Mouse (Mus musculus) ES-E14 (cell line): Measurements from ENCODE around the gene Cxcr1. TPM values are rescaled to one million over a fixed set of nuclear protein-coding genes. Genes with fewer than 3 reads are reported as not detected.
A peak's percentile ranks its signal among the peaks of the same experiment; 100 is the strongest.

ENCODE experiments used
- DNase-seq: peaks from one replicate; pipeline ENCODE4 v3.0.0-alpha.2; 2013; ENCODE audit warnings: low read depth, low spot score
- H3K27ac ChIP-seq: 2 replicates; pipeline ENCODE4 v1.5.1; 2012; ENCODE audit warnings: low read depth, mild to moderate bottlenecking, low read length, moderate library complexity, mixed read lengths; ENCODE audit not compliant: poor library complexity, insufficient read depth, severe bottlenecking
- H3K36me3 ChIP-seq: 2 replicates; pipeline ENCODE4 v1.6.1; 2012; ENCODE audit warnings: mild to moderate bottlenecking, low read length, moderate library complexity, mixed read lengths; ENCODE audit not compliant: control insufficient read depth, poor library complexity, insufficient read depth, severe bottlenecking
- H3K4me1 ChIP-seq, 2 experiments: fragments of 150-350 bp in 1 of 2; sonication (generic) in 1 of 2; 2 replicates each; pipeline ENCODE4 v1.6.1; 2012; ENCODE audit warnings: low read length in 2 of 2, mild to moderate bottlenecking in 1 of 2, mixed read lengths in 1 of 2; ENCODE audit not compliant: control insufficient read depth in 2 of 2, insufficient read depth in 2 of 2, poor library complexity in 1 of 2
- H3K4me3 ChIP-seq, 2 experiments: fragments of 150-350 bp in 1 of 2; sonication (generic) in 1 of 2; 2 replicates each; pipeline ENCODE4 v1.5.1; 2012; ENCODE audit warnings: low read length in 2 of 2, low read depth in 1 of 2, mild to moderate bottlenecking in 1 of 2, mixed read lengths in 1 of 2; ENCODE audit not compliant: insufficient read depth in 1 of 2, poor library complexity in 1 of 2, severe bottlenecking in 1 of 2
- H3K9ac ChIP-seq: 2 replicates; pipeline ENCODE4 v1.6.1; 2012; ENCODE audit warnings: low read depth, mild to moderate bottlenecking, low read length, mixed read lengths; ENCODE audit not compliant: poor library complexity, insufficient read depth, severe bottlenecking
- H3K9me3 ChIP-seq: fragments of 150-350 bp; sonication (generic); 2 replicates; pipeline ENCODE4 v1.6.1; 2012; ENCODE audit warnings: low read depth, mild to moderate bottlenecking, low read length; ENCODE audit not compliant: control insufficient read depth, insufficient read depth
- CHD2 ChIP-seq: IDR thresholded peaks from 2 replicates; pipeline ENCODE4 v1.6.1; 2014; ENCODE audit warnings: mild to moderate bottlenecking, low read depth, low read length, inconsistent platforms
- HCFC1 ChIP-seq: IDR thresholded peaks from 2 replicates; pipeline ENCODE4 v1.6.1; 2012; ENCODE audit warnings: low read length, inconsistent platforms, borderline replicate concordance; ENCODE audit not compliant: insufficient read depth
- MAFK ChIP-seq: IDR thresholded peaks from 2 replicates; pipeline ENCODE4 v1.6.1; 2014; ENCODE audit warnings: mild to moderate bottlenecking, low read depth, low read length, inconsistent platforms; ENCODE audit not compliant: insufficient read depth
- ZC3H11A ChIP-seq: IDR thresholded peaks from 2 replicates; pipeline ENCODE4 v1.6.1; 2012; ENCODE audit warnings: low read depth, mild to moderate bottlenecking, inconsistent platforms, low read length, borderline replicate concordance
- ZNF384 ChIP-seq: IDR thresholded peaks from 2 replicates; pipeline ENCODE4 v1.6.1; 2012; ENCODE audit warnings: low read depth, low read length, inconsistent platforms
- in situ Hi-C, 2 experiments: fragments of 600-800 bp; cut with MboI; formaldehyde crosslinking; loops; one replicate each; pipeline ENCODE4 v1.15.1; 2025; ENCODE audit warnings: low sequenced_read_pairs in 2 of 2, inconsistent platforms in 1 of 2; ENCODE audit not compliant: unreplicated experiment in 2 of 2
- total RNA-seq: library from RNA; depleted of rRNA; stranded (reverse); fragments of 300-350 nt; gene quantifications from 2 replicates; pipeline ENCODE4 v1.2.3, GENCODE M21; 2012

The Cxcr1 gene
- total RNA-seq, 1 experiment = not detected

DNA sequence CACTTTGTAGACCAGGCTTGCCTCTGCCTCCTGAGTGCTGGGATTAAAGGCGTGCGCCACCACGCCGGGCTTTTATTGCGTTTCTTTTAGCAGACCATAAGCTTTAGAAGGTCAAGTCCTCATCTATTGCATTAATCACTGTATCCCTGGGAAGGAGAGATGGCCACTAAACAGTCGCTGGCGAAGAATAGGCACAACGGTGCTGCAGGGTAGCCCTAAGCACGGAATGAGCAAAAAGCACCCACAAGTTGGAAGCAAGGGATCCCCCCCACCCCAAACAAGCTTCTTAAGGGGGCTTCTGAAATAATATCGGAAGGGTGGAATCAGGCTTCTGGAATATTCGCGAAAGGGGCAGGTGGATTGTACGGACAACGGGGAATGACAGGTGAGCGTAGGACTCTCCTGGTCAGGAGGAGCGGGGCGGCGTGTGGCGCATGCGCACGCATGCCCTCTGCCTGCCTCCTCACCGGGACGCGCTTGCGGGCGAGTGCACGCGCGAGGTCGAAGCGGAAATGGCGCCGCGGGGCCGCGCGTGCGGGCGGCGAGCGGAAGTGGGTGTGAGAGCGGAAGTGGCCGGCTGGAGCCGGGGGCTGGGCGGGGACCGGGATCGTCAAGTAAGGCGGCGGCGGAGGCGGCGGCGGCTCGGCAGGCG lies 41.6 kb upstream of the Cxcr1 start, which contains the start of gene Arpc2:
Gene Arpc2, plus strand, starts transcription at position 147 of the 652 bp plus-strand sequence.
- peaks cover 5 to 9% of the 10 kb centered on the region in 2 experiments; a peak in 3 of 4 replicates for H3K4me1 ChIP-seq
- in situ Hi-C loops = no loop called here
- peak; percentile 48; the same call in 1 of the 2 replicates for TF ChIP-seq HCFC1
- no peak for TF ChIP-seq CHD2

DNA sequence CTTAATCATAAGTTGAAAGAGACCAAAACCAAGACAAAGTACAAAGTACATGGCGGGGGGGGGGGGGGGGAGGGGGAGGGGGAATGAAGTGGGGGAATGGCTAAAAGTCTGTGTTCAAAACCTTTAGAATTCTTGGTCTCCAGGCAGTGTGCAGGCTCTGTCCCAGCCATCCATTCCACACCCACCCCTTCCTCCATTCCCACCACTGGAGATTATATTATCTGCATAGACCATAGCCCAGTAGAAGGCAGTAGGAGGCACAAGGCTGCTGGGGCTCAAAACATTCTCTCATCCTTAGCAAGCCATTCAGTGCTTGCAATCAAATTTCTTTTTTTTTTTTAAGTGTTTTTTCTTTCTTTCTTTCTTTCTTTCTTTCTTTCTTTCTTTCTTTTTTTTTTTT lies 36.6 kb upstream of the Cxcr1 start:
- TF ChIP-seq ZNF384 = no peak
- in situ Hi-C loops = no loop called here

More for the DNA sequence above, 41.6 kb upstream of the Cxcr1 start, which contains the start of gene Arpc2:
- peak; percentile 89 for DNase-seq
- H3K9me3 ChIP-seq = no peaks in the 10 kb centered on the region
- H3K9ac ChIP-seq = peak within 1 kb of the TSS; percentile 91
- peak within 1 kb of the TSS; percentile 93 to 95 for H3K4me3 ChIP-seq
- peak within 1 kb of the TSS; percentile 56 for H3K27ac ChIP-seq
- H3K36me3 ChIP-seq = peaks cover 2% of the 10 kb centered on the region; the same call in 1 of the 2 replicates

GRCm38 (mm10) chr1:74229942-74230341 lies 35.5 kb upstream of the Cxcr1 start:
- no peak for TF ChIP-seq ZNF384
- TF ChIP-seq HCFC1 = no peak
- no peak for TF ChIP-seq ZC3H11A
- TF ChIP-seq MAFK = no peak
- no peak for TF ChIP-seq CHD2
- H3K9ac ChIP-seq = no peak overlapping the region
- H3K4me3 ChIP-seq = no peak overlapping the region
- no peak for DNase-seq
- no peaks in the 10 kb centered on the region for H3K4me1 ChIP-seq
- no peak overlapping the region for H3K27ac ChIP-seq
- no peaks in the 10 kb centered on the region for H3K36me3 ChIP-seq
- in situ Hi-C loops = no loop called here
- H3K9me3 ChIP-seq = no peaks in the 10 kb centered on the region

More for the DNA sequence above, 36.6 kb upstream of the Cxcr1 start:
- Histone ChIP-seq H3K27ac (no peak overlapping the region), H3K9me3 (no peaks in the 10 kb centered on the region), H3K9ac (no peak overlapping the region), H3K4me3 (no peak overlapping the region), H3K36me3 (no peaks in the 10 kb centered on the region), H3K4me1 (no peaks in the 10 kb centered on the region)
- no peak for DNase-seq

GRCm38 (mm10) chr1:74227317-74227716 lies 32.9 kb upstream of the Cxcr1 start:
- TF ChIP-seq HCFC1 = no peak
- TF ChIP-seq CHD2 = no peak
- no peak for TF ChIP-seq MAFK
- no peak for TF ChIP-seq ZC3H11A
- H3K4me3 ChIP-seq = no peak overlapping the region
- in situ Hi-C loops = no loop called here
- no peak for DNase-seq
- no peaks in the 10 kb centered on the region for H3K36me3 ChIP-seq
- no peaks in the 10 kb centered on the region for H3K4me1 ChIP-seq
- H3K27ac ChIP-seq = no peak overlapping the region
- H3K9me3 ChIP-seq = no peaks in the 10 kb centered on the region
- H3K9ac ChIP-seq = no peak overlapping the region

DNA sequence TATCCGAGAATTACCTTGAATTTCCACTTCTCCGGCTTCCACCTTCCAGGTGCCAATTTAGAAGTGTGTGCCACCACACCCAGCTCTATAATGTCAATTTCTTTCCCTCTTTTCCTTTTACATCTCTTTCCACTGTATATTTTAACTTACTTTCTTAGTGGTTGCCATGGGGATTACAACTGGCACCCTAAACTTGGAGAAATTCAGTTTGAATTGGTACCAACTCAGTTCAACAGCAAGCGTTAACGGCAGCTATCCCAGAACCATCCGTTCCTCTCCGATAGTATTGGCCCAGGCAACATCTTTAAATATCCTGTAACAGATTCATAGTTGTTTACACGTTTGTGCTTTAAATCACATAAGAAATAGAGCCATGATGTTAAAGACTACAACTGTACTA lies 25.5 kb upstream of the Cxcr1 start:
- no peak for TF ChIP-seq ZC3H11A
- no peak for TF ChIP-seq MAFK
- TF ChIP-seq ZNF384 = no peak
- TF ChIP-seq HCFC1 = no peak
- TF ChIP-seq CHD2 = no peak
- H3K27ac ChIP-seq = no peak overlapping the region
- DNase-seq = no peak
- in situ Hi-C loops = no loop called here
- no peaks in the 10 kb centered on the region for H3K9me3 ChIP-seq
- H3K36me3 ChIP-seq = no peaks in the 10 kb centered on the region
- H3K4me3 ChIP-seq = no peak overlapping the region
- no peak overlapping the region for H3K9ac ChIP-seq
- H3K4me1 ChIP-seq = no peaks in the 10 kb centered on the region
